Mouse (Mus musculus) limb, embryonic 11.5 days (tissue): ENCODE results near the gene Gm3139. TPM values are rescaled to one million over a fixed set of nuclear protein-coding genes. Genes with fewer than 3 reads are reported as not detected.
"Not testable (repeated sequence)": the region's sequence is repeated elsewhere in the genome, so short reads cannot be mapped to it uniquely, and the experiment has no call there.

Source experiments
- ATAC-seq: fragments of 200-750 bp; cut with Nextera tagmentation; 2 replicates; pipeline ENCODE4 v1.8.0; 2017; ENCODE audit warnings: low read depth; ENCODE audit not compliant: insufficient number of reproducible peaks, low FRiP score, low TSS enrichment
- DNase-seq: peaks from one replicate; pipeline ENCODE4 v3.0.0-alpha.2; 2015; ENCODE audit warnings: low spot score
- H3K27ac ChIP-seq: fragments of 300-500 bp; sonication (generic); replicated peaks from 2 replicates; pipeline ENCODE4 v1.5.1; 2014; ENCODE audit warnings: low read depth, mild to moderate bottlenecking, low read length
- H3K27me3 ChIP-seq: fragments of 300-500 bp; sonication (generic); 2 replicates; pipeline ENCODE4 v1.6.1; 2014; ENCODE audit warnings: mild to moderate bottlenecking, low read length, mixed read lengths; ENCODE audit not compliant: control insufficient read depth, insufficient read depth
- H3K36me3 ChIP-seq: fragments of 300-500 bp; sonication (generic); 2 replicates; pipeline ENCODE4 v1.6.1; 2014; ENCODE audit warnings: mild to moderate bottlenecking, low read length, moderate library complexity, mixed read lengths; ENCODE audit not compliant: control insufficient read depth, insufficient read depth
- H3K4me1 ChIP-seq: fragments of 300-500 bp; sonication (generic); 2 replicates; pipeline ENCODE4 v1.6.1; 2014; ENCODE audit warnings: low read length, mixed read lengths; ENCODE audit not compliant: control insufficient read depth, insufficient read depth
- H3K4me2 ChIP-seq: fragments of 300-500 bp; sonication (generic); 2 replicates; pipeline ENCODE4 v1.6.1; 2014; ENCODE audit warnings: low read depth, mild to moderate bottlenecking, moderate library complexity; ENCODE audit not compliant: severe bottlenecking
- H3K4me3 ChIP-seq: fragments of 300-500 bp; sonication (generic); 2 replicates; pipeline ENCODE4 v1.5.1; 2014; ENCODE audit warnings: low read depth, low read length
- H3K9ac ChIP-seq: fragments of 300-500 bp; sonication (generic); 2 replicates; pipeline ENCODE4 v1.6.1; 2014; ENCODE audit warnings: mild to moderate bottlenecking, low read length
- H3K9me3 ChIP-seq: fragments of 300-500 bp; sonication (generic); 2 replicates; pipeline ENCODE4 v1.6.1; 2016; ENCODE audit warnings: low read length; ENCODE audit not compliant: control insufficient read depth
- WGBS: fragments of 180-500 bp; shearing (Covaris S2); extraction: QIAGEN DNeasy Blood & Tissue Kit; methylation state at CpG from one replicate; pipeline ENCODE4 v1.1.7; 2014; 5-methylcytosine and 5-hydroxymethylcytosine counted together
- polyA plus RNA-seq: library from polyadenylated mRNA; unstranded; fragments of >200 nt; fragmentation: Nextera tagmentation; extraction: Ambion mirVana; gene quantifications from 2 replicates; pipeline ENCODE4 v1.2.1, GENCODE M21; 2014

The Gm3139 gene
- not detected in 2 replicates for polyA plus RNA-seq

- ATAC-seq, H3K4me3 ChIP-seq, DNase-seq, H3K4me2 ChIP-seq, H3K36me3 ChIP-seq, H3K27ac ChIP-seq, H3K4me1 ChIP-seq, H3K9me3 ChIP-seq, H3K27me3 ChIP-seq, H3K9ac ChIP-seq: not testable (repeated sequence)
- no CpG with 5 or more reads among the region's 2 CpGs for WGBS
Observed at GRCm38 (mm10) chr5:94525987-94526386, at the start of gene Gm3139. TSS of gene Gm3139 (plus strand) at chr5:94526287.

Other genes starting within 250 kb of the Gm3139 start
- gene A430089I19Rik, start 219.5 kb upstream of the Gm3139 start, polyA plus RNA-seq, result not detected in 2 replicates
- not detected in 2 replicates for gene Gm6502, start 211.9 kb upstream of the Gm3139 start, polyA plus RNA-seq
- gene AA792892, start 186.5 kb upstream of the Gm3139 start, polyA plus RNA-seq, result not detected in 2 replicates
- not detected in 2 replicates for gene Gm7682, start 80.5 kb upstream of the Gm3139 start, polyA plus RNA-seq
- gene Gm3147, start 90.1 kb downstream of the Gm3139 start, polyA plus RNA-seq, result not detected in 2 replicates
- gene Gm6509, start 97.7 kb downstream of the Gm3139 start, polyA plus RNA-seq, result not detected in 2 replicates
- not detected in 2 replicates for gene Gm6205, start 122.1 kb downstream of the Gm3139 start, polyA plus RNA-seq